Mouse (Mus musculus): Measurements from ENCODE around the gene Arxes2.
"Not testable (repeated sequence)": the region's sequence is repeated elsewhere in the genome, so short reads cannot be mapped to it uniquely, and the experiment has no call there.

GRCm38 (mm10) chrX:135993664-135994119 lies at the start of gene Arxes2:
- TF ChIP-seq POLR2A (IDR thresholded peaks at IDR 0.05; ENCODE audit: borderline replicate concordance, extremely low read depth, low read depth, low read length); CTCF (IDR thresholded peaks at IDR 0.05; ENCODE audit: insufficient read depth, low read length): not testable (repeated sequence)
